Mouse (Mus musculus): ENCODE results near the gene Tas2r138. TPM values are rescaled to one million over a fixed set of nuclear protein-coding genes. Genes with fewer than 3 reads are reported as not detected.

The Tas2r138 gene
- not detected in 2 replicates for polyA plus RNA-seq (2016; fragmentation: Nextera tagmentation; extraction: Ambion mirVana)

- H3K36me3 ChIP-seq = no peaks in the 10 kb centered on the region
- 90% methylated on average over 4 of the region's 4 CpGs for WGBS
- H3K9ac ChIP-seq (replicated peaks) = no peak within 1 kb of the TSS
- no peak for ATAC-seq (ENCODE audit: low FRiP score, low read depth)
- no peak within 1 kb of the TSS for H3K4me2 ChIP-seq (replicated peaks)
- H3K4me1 ChIP-seq = no peaks in the 10 kb centered on the region
- no peaks in the 10 kb centered on the region for H3K9me3 ChIP-seq
- H3K4me3 ChIP-seq = no peak within 1 kb of the TSS
- no peaks in the 10 kb centered on the region for H3K27me3 ChIP-seq
- H3K27ac ChIP-seq (replicated peaks) = no peak within 1 kb of the TSS
These were observed at the start of gene Tas2r138 for GRCm38 (mm10) chr6:40613260-40613852. TSS of gene Tas2r138 (minus strand) at chr6:40613310.

GRCm38 (mm10) chr6:40660930-40661329, 47.8 kb upstream of the Tas2r138 start:
- no peak for ATAC-seq (ENCODE audit: low FRiP score, low read depth)
- 17% methylated on average over 2 of the region's 2 CpGs for WGBS

GRCm38 (mm10) chr6:40650953-40651352, 37.8 kb upstream of the Tas2r138 start:
- no peak overlapping the region for H3K9ac ChIP-seq (replicated peaks)
- H3K27me3 ChIP-seq = no peaks in the 10 kb centered on the region
- no peak overlapping the region for H3K27ac ChIP-seq (replicated peaks)
- no peak for ATAC-seq (ENCODE audit: low FRiP score, low read depth)
- H3K9me3 ChIP-seq = no peaks in the 10 kb centered on the region
- WGBS = 85% methylated on average over 1 of the region's 1 CpGs
- H3K36me3 ChIP-seq = no peaks in the 10 kb centered on the region
- H3K4me3 ChIP-seq = no peak overlapping the region
- no peak overlapping the region for H3K4me2 ChIP-seq (replicated peaks)
- H3K4me1 ChIP-seq = no peaks in the 10 kb centered on the region

More at GRCm38 (mm10) chr6:40660930-40661329, 47.8 kb upstream of the Tas2r138 start:
- H3K36me3 ChIP-seq = no peaks in the 10 kb centered on the region
- H3K4me1 ChIP-seq = no peaks in the 10 kb centered on the region
- H3K27ac ChIP-seq (replicated peaks) = no peak overlapping the region
- H3K4me3 ChIP-seq = no peak overlapping the region
- H3K4me2 ChIP-seq (replicated peaks) = no peak overlapping the region
- no peaks in the 10 kb centered on the region for H3K27me3 ChIP-seq
- no peaks in the 10 kb centered on the region for H3K9me3 ChIP-seq
- no peak overlapping the region for H3K9ac ChIP-seq (replicated peaks)

GRCm38 (mm10) chr6:40645701-40646100, 32.6 kb upstream of the Tas2r138 start:
- Histone ChIP-seq H3K27me3 (no peaks in the 10 kb centered on the region), H3K36me3 (no peaks in the 10 kb centered on the region), H3K4me3 (no peak overlapping the region), H3K9ac (replicated peaks) (no peak overlapping the region), H3K27ac (replicated peaks) (no peak overlapping the region), H3K4me2 (replicated peaks) (no peak overlapping the region), H3K9me3 (no peaks in the 10 kb centered on the region), H3K4me1 (no peaks in the 10 kb centered on the region)
- 64% methylated on average over 8 of the region's 8 CpGs for WGBS
- no peak for ATAC-seq (ENCODE audit: low FRiP score, low read depth)

- H3K4me1 ChIP-seq = no peaks in the 10 kb centered on the region
- H3K27ac ChIP-seq (replicated peaks) = no peak overlapping the region
- no peak overlapping the region for H3K9ac ChIP-seq (replicated peaks)
- H3K9me3 ChIP-seq = no peaks in the 10 kb centered on the region
- no peak overlapping the region for H3K4me2 ChIP-seq (replicated peaks)
- 85% methylated on average over 8 of the region's 8 CpGs for WGBS
- no peak overlapping the region for H3K4me3 ChIP-seq
- no peaks in the 10 kb centered on the region for H3K27me3 ChIP-seq
- ATAC-seq (ENCODE audit: low FRiP score, low read depth) = no peak
- no peaks in the 10 kb centered on the region for H3K36me3 ChIP-seq
These were observed 27.8 kb upstream of the Tas2r138 start for GRCm38 (mm10) chr6:40640710-40641538.

- Histone ChIP-seq H3K27me3 (no peaks in the 10 kb centered on the region), H3K4me2 (replicated peaks) (no peak overlapping the region), H3K9ac (replicated peaks) (no peak overlapping the region), H3K9me3 (no peaks in the 10 kb centered on the region), H3K4me3 (no peak overlapping the region), H3K4me1 (no peaks in the 10 kb centered on the region), H3K36me3 (no peaks in the 10 kb centered on the region), H3K27ac (replicated peaks) (no peak overlapping the region)
- WGBS = 93% methylated on average over 4 of the region's 5 CpGs
- ATAC-seq (ENCODE audit: low FRiP score, low read depth) = no peak
These were observed 24.6 kb upstream of the Tas2r138 start for GRCm38 (mm10) chr6:40637755-40638154.

GRCm38 (mm10) chr6:40635559-40635958, 22.4 kb upstream of the Tas2r138 start:
- no peak overlapping the region for H3K27ac ChIP-seq (replicated peaks)
- H3K9ac ChIP-seq (replicated peaks) = no peak overlapping the region
- WGBS = 85% methylated on average over 6 of the region's 6 CpGs
- H3K4me3 ChIP-seq = no peak overlapping the region
- H3K27me3 ChIP-seq = no peaks in the 10 kb centered on the region
- no peak for ATAC-seq (ENCODE audit: low FRiP score, low read depth)
- no peaks in the 10 kb centered on the region for H3K9me3 ChIP-seq
- H3K4me1 ChIP-seq = no peaks in the 10 kb centered on the region
- no peaks in the 10 kb centered on the region for H3K36me3 ChIP-seq
- H3K4me2 ChIP-seq (replicated peaks) = no peak overlapping the region

GRCm38 (mm10) chr6:40634640-40635071, 21.5 kb upstream of the Tas2r138 start:
- H3K36me3 ChIP-seq = no peaks in the 10 kb centered on the region
- no peak overlapping the region for H3K9ac ChIP-seq (replicated peaks)
- H3K9me3 ChIP-seq = no peaks in the 10 kb centered on the region
- no peak for ATAC-seq (ENCODE audit: low FRiP score, low read depth)
- H3K27me3 ChIP-seq = no peaks in the 10 kb centered on the region
- no peak overlapping the region for H3K27ac ChIP-seq (replicated peaks)
- H3K4me1 ChIP-seq = no peaks in the 10 kb centered on the region
- no peak overlapping the region for H3K4me2 ChIP-seq (replicated peaks)
- 77% methylated on average over 1 of the region's 1 CpGs for WGBS
- H3K4me3 ChIP-seq = no peak overlapping the region

- WGBS = 85% methylated on average over 8 of the region's 8 CpGs
- no peaks in the 10 kb centered on the region for H3K9me3 ChIP-seq
These were observed 15.4 kb upstream of the Tas2r138 start, which contains the start of gene Mgam for GRCm38 (mm10) chr6:40628406-40629000. TSS of gene Mgam (plus strand) at chr6:40628831.

GRCm38 (mm10) chr6:40626111-40626510, 13.0 kb upstream of the Tas2r138 start:
- WGBS = 63% methylated on average over 1 of the region's 1 CpGs

More at GRCm38 (mm10) chr6:40628406-40629000, 15.4 kb upstream of the Tas2r138 start, which contains the start of gene Mgam:
- H3K4me3 ChIP-seq = no peak within 1 kb of the TSS
- no peak within 1 kb of the TSS for H3K4me2 ChIP-seq (replicated peaks)
- H3K4me1 ChIP-seq = no peaks in the 10 kb centered on the region
- H3K27me3 ChIP-seq = no peaks in the 10 kb centered on the region
- no peaks in the 10 kb centered on the region for H3K36me3 ChIP-seq
- H3K9ac ChIP-seq (replicated peaks) = no peak within 1 kb of the TSS
- H3K27ac ChIP-seq (replicated peaks) = no peak within 1 kb of the TSS
- ATAC-seq (ENCODE audit: low FRiP score, low read depth) = no peak

GRCm38 (mm10) chr6:40617965-40618364, 4.9 kb upstream of the Tas2r138 start:
- no peak overlapping the region for H3K9ac ChIP-seq (replicated peaks)
- H3K27me3 ChIP-seq = no peaks in the 10 kb centered on the region
- no peaks in the 10 kb centered on the region for H3K4me1 ChIP-seq
- H3K9me3 ChIP-seq = no peaks in the 10 kb centered on the region
- H3K4me2 ChIP-seq (replicated peaks) = no peak overlapping the region
- no peak overlapping the region for H3K4me3 ChIP-seq
- 26% methylated on average over 2 of the region's 2 CpGs for WGBS
- no peak for ATAC-seq (ENCODE audit: low FRiP score, low read depth)
- H3K36me3 ChIP-seq = no peaks in the 10 kb centered on the region
- H3K27ac ChIP-seq (replicated peaks) = no peak overlapping the region

More at GRCm38 (mm10) chr6:40626111-40626510, 13.0 kb upstream of the Tas2r138 start:
- Histone ChIP-seq H3K4me1 (no peaks in the 10 kb centered on the region), H3K27ac (replicated peaks) (no peak overlapping the region), H3K9me3 (no peaks in the 10 kb centered on the region), H3K36me3 (no peaks in the 10 kb centered on the region), H3K9ac (replicated peaks) (no peak overlapping the region), H3K27me3 (no peaks in the 10 kb centered on the region), H3K4me2 (replicated peaks) (no peak overlapping the region), H3K4me3 (no peak overlapping the region)
- ATAC-seq (ENCODE audit: low FRiP score, low read depth) = no peak

GRCm38 (mm10) chr6:40610244-40610643, 2.9 kb downstream of the Tas2r138 start:
- H3K4me1 ChIP-seq = no peaks in the 10 kb centered on the region
- no peak overlapping the region for H3K9ac ChIP-seq (replicated peaks)
- 83% methylated on average over 8 of the region's 8 CpGs for WGBS
- H3K9me3 ChIP-seq = no peaks in the 10 kb centered on the region
- H3K27me3 ChIP-seq = no peaks in the 10 kb centered on the region
- H3K36me3 ChIP-seq = no peaks in the 10 kb centered on the region
- no peak overlapping the region for H3K4me3 ChIP-seq
- ATAC-seq (ENCODE audit: low FRiP score, low read depth) = no peak
- H3K27ac ChIP-seq (replicated peaks) = no peak overlapping the region
- H3K4me2 ChIP-seq (replicated peaks) = no peak overlapping the region

All from midbrain, embryonic 12.5 days (tissue).